ENCODE assay signal across 7 mouse cellular contexts in genomic region chr15:81729241-81729791, GRCm38 (mm10). TPM values are rescaled to one million over a fixed set of nuclear protein-coding genes. Genes with fewer than 3 reads are reported as not detected.
DNase-seq lines count a peak whose midpoint lies in the region; ATAC-seq and TF ChIP-seq lines count a peak whose summit lies in the region.

No protein-coding gene starts in this region.

- ATAC-seq in embryonic facial prominence, embryonic 11.5 days (replicated peaks; ENCODE audit: insufficient number of reproducible peaks, low FRiP score, low TSS enrichment, low read depth) = peak; percentile 72

- H3K9me3 ChIP-seq in E14TG2a.4 (ENCODE audit: low read length) = no peaks in the 10 kb centered on the region
- no peaks in the 10 kb centered on the region for H3K9me3 ChIP-seq in embryonic facial prominence, embryonic 11.5 days (replicated peaks; ENCODE audit: control insufficient read depth, low read length)
- H3K9me3 ChIP-seq in hindbrain, embryonic 10.5 days = no peaks in the 10 kb centered on the region

- TF ChIP-seq CTCF in E14TG2a.4 (conservative IDR thresholded peaks at IDR 0.05; ENCODE audit: low read length) = no peak

- under 1% methylated on average over 49 of the region's 49 CpGs for WGBS in embryonic facial prominence, embryonic 11.5 days
- under 1% methylated on average over 49 of the region's 49 CpGs for WGBS in hindbrain, embryonic 10.5 days

- peak overlapping the region; percentile 91 for H3K9ac ChIP-seq in embryonic facial prominence, embryonic 11.5 days (replicated peaks; ENCODE audit: low read length)

- H3K36me3 ChIP-seq in E14TG2a.4 (ENCODE audit: insufficient read depth, low read length) = peaks cover 42% of the 10 kb centered on the region
- no peaks in the 10 kb centered on the region for H3K36me3 ChIP-seq in embryonic facial prominence, embryonic 11.5 days (replicated peaks; ENCODE audit: control insufficient read depth, insufficient read depth, low read depth, low read length)
- H3K36me3 ChIP-seq in hindbrain, embryonic 10.5 days = peaks cover 27% of the 10 kb centered on the region

- H3K27ac ChIP-seq in embryonic facial prominence, embryonic 11.5 days (replicated peaks; ENCODE audit: low read depth, low read length) = peak overlapping the region; percentile 58; the same call in 1 of the 2 replicates
- H3K27ac ChIP-seq in hindbrain, embryonic 10.5 days = peak overlapping the region; percentile 92

- peak overlapping the region; percentile 100 for H3K4me3 ChIP-seq in E14TG2a.4 (replicated peaks; ENCODE audit: low read length)
- H3K4me3 ChIP-seq in embryonic facial prominence, embryonic 11.5 days (ENCODE audit: low read depth, low read length) = peak overlapping the region; percentile 90
- H3K4me3 ChIP-seq in hindbrain, embryonic 10.5 days = peak overlapping the region; percentile 89

- peak overlapping the region; percentile 85 for H3K4me2 ChIP-seq in embryonic facial prominence, embryonic 11.5 days (ENCODE audit: low read depth, low read length)

- no peaks in the 10 kb centered on the region for H3K27me3 ChIP-seq in E14TG2a.4 (ENCODE audit: insufficient read depth, low read length)
- no peaks in the 10 kb centered on the region for H3K27me3 ChIP-seq in embryonic facial prominence, embryonic 11.5 days (ENCODE audit: control insufficient read depth, insufficient read depth, low read length)
- no peaks in the 10 kb centered on the region for H3K27me3 ChIP-seq in hindbrain, embryonic 10.5 days (ENCODE audit: insufficient read depth, poor library complexity, severe bottlenecking)

- peak; percentile 60 for DNase-seq in adrenal gland, adult 2 months
- peak; percentile 15 for DNase-seq in embryonic facial prominence, embryonic 11.5 days (ENCODE audit: low spot score)
- peak; percentile 18 for DNase-seq in hindbrain, embryonic 10.5 days (ENCODE audit: low spot score)
- DNase-seq in layer of hippocampus, adult 9-11 months = peak; percentile 48
- peak; percentile 26 for DNase-seq in lung, postnatal 10 days
- DNase-seq in right cerebral cortex, postnatal 14 days = peak; percentile 64

- H3K4me1 ChIP-seq in E14TG2a.4 (replicated peaks; ENCODE audit: low read depth, low read length) = peaks cover 50% of the 10 kb centered on the region
- no peaks in the 10 kb centered on the region; the same call in 1 of the 2 replicates for H3K4me1 ChIP-seq in embryonic facial prominence, embryonic 11.5 days (ENCODE audit: control insufficient read depth, insufficient read depth, low read length)
- H3K4me1 ChIP-seq in hindbrain, embryonic 10.5 days (replicated peaks) = peaks cover 25% of the 10 kb centered on the region

RNA-seq across cellular contexts. Expression of gene Zc3h7b, which starts 15.5 kb away (rescaled TPM):
- 10 to 100 TPM; 62.9 to 87.9 TPM for total RNA-seq in adrenal gland, adult 2 months (2021)
- polyA plus RNA-seq in adrenal gland, adult 2 months (2012; rRNA removed) = 54.0 and 60.6 TPM in 2 replicates
- polyA plus RNA-seq in embryonic facial prominence, embryonic 11.5 days (2014; fragmentation: Nextera tagmentation; extraction: Ambion mirVana) = 39.2 and 42.2 TPM in 2 replicates
- 37.9 and 40.8 TPM in 2 replicates for polyA plus RNA-seq in hindbrain, embryonic 10.5 days (2016; fragmentation: Nextera tagmentation; extraction: Ambion mirVana)

RNA-seq across cellular contexts. Expression of gene Rangap1, which starts 16.0 kb away (rescaled TPM):
- 10 to 100 TPM; 57.1 to 73.0 TPM for total RNA-seq in adrenal gland, adult 2 months (2021)
- 20.8 and 24.9 TPM in 2 replicates for polyA plus RNA-seq in adrenal gland, adult 2 months (2012; rRNA removed)
- polyA plus RNA-seq in embryonic facial prominence, embryonic 11.5 days (2014; fragmentation: Nextera tagmentation; extraction: Ambion mirVana) = 121 and 126 TPM in 2 replicates
- 166 and 178 TPM in 2 replicates for polyA plus RNA-seq in hindbrain, embryonic 10.5 days (2016; fragmentation: Nextera tagmentation; extraction: Ambion mirVana)

RNA-seq across cellular contexts. Expression of gene Chadl, which starts 32.2 kb away (rescaled TPM):
- total RNA-seq in adrenal gland, adult 2 months (2021) = 1 to 10 TPM; 2.3 to 4.4 TPM
- polyA plus RNA-seq in adrenal gland, adult 2 months (2012; rRNA removed) = 32.2 and 38.7 TPM in 2 replicates
- polyA plus RNA-seq in embryonic facial prominence, embryonic 11.5 days (2014; fragmentation: Nextera tagmentation; extraction: Ambion mirVana) = 2.6 and 3.0 TPM in 2 replicates
- polyA plus RNA-seq in hindbrain, embryonic 10.5 days (2016; fragmentation: Nextera tagmentation; extraction: Ambion mirVana) = 1.7 and 2.5 TPM in 2 replicates

Comparison
In these comparisons a context has a peak if more than half of its experiments do, and no peak if none do; other contexts are left out.
1. Peak in every context shown above with its lines: DNase-seq, ATAC-seq, H3K4me3 ChIP-seq and H3K27ac ChIP-seq.